Mouse (Mus musculus): ENCODE measurements around the gene Gm28038. TPM values are rescaled to one million over a fixed set of nuclear protein-coding genes. Genes with fewer than 3 reads are reported as not detected.

The Gm28038 gene
- polyA plus RNA-seq, 1 experiment from 2014 or later = not detected

DNA sequence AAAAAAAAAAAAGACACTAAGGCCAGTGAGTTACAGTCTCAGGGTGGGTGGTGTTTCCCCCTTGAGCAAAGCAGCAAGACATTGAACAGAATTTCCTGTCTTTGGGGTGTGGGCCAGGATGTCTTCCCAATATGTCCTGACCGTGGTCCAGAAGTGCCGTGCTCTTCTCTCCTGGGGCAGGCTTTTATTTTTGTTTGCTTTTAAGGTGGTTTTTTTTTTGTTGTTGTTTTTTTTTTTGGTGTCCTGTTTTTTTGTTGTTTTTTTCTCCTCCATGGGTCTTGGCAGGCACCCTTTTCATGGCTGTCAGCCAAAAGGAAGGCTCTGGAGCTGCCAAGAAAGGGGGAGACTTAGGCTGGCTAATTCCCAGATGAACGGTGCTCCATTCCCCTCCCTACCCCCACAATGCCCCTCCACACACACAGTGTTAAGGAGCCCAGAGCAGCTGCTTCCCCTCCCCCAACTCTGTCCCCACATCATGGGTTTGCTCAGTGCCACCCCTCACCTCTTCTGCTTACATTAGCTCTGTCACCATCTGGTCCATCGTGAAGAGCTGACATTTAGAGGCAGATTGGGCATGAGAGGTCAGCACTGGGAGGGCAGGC, 17.9 kb upstream of the Gm28038 start:
- Histone ChIP-seq H3K27ac (no peak overlapping the region), H3K4me3 (replicated peaks; ENCODE audit: low read length) (no peak overlapping the region), H3K4me1 (replicated peaks; ENCODE audit: control insufficient read depth, insufficient read depth, low read length) (peaks cover 20% of the 10 kb centered on the region), H3K4me2 (replicated peaks) (no peak overlapping the region), H3K36me3 (replicated peaks; ENCODE audit: control insufficient read depth, insufficient read depth) (peaks cover 66% of the 10 kb centered on the region), H3K9me3 (ENCODE audit: control insufficient read depth, low read length) (no peaks in the 10 kb centered on the region), H3K9ac (no peak overlapping the region), H3K27me3 (ENCODE audit: control insufficient read depth, insufficient read depth, low read length) (no peaks in the 10 kb centered on the region)
- DNase-seq (ENCODE audit: low spot score) (peak; percentile 71), ATAC-seq (ENCODE audit: low FRiP score) (peak; percentile 73; the same call in 1 of the 2 replicates)
- 40% methylated on average over 4 of the region's 4 CpGs for WGBS

DNA sequence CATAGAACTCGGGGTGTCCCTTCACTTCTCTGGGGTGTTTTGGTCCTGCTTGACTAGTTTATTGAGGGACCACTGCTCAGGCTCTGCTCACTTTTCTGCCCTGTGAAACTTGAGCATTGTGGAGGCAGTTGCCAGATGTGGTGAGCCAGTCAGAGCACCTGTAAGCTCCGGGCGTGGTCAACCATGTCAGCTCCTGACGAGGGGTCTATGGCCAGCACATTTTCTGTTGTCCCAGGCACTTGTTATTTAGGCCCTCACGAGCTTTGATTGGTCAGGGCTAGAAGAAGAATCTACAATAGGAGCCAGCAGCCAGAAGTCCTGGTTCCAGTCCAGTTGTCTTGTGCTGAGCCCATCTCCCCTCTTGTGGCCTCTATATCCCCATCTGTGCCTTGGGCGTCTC, 17.0 kb upstream of the Gm28038 start:
- 94% methylated on average over 6 of the region's 6 CpGs for WGBS
- H3K27me3 ChIP-seq (ENCODE audit: control insufficient read depth, insufficient read depth, low read length) = no peaks in the 10 kb centered on the region
- H3K36me3 ChIP-seq (replicated peaks; ENCODE audit: control insufficient read depth, insufficient read depth) = peaks cover 57% of the 10 kb centered on the region
- no peak overlapping the region for H3K27ac ChIP-seq
- H3K9ac ChIP-seq = no peak overlapping the region
- H3K4me1 ChIP-seq (replicated peaks; ENCODE audit: control insufficient read depth, insufficient read depth, low read length) = peaks cover 20% of the 10 kb centered on the region
- ATAC-seq (ENCODE audit: low FRiP score) (no peak), DNase-seq (ENCODE audit: low spot score) (no peak)
- H3K4me3 ChIP-seq (replicated peaks; ENCODE audit: low read length) = no peak overlapping the region
- H3K4me2 ChIP-seq (replicated peaks) = no peak overlapping the region
- no peaks in the 10 kb centered on the region for H3K9me3 ChIP-seq (ENCODE audit: control insufficient read depth, low read length)

DNA sequence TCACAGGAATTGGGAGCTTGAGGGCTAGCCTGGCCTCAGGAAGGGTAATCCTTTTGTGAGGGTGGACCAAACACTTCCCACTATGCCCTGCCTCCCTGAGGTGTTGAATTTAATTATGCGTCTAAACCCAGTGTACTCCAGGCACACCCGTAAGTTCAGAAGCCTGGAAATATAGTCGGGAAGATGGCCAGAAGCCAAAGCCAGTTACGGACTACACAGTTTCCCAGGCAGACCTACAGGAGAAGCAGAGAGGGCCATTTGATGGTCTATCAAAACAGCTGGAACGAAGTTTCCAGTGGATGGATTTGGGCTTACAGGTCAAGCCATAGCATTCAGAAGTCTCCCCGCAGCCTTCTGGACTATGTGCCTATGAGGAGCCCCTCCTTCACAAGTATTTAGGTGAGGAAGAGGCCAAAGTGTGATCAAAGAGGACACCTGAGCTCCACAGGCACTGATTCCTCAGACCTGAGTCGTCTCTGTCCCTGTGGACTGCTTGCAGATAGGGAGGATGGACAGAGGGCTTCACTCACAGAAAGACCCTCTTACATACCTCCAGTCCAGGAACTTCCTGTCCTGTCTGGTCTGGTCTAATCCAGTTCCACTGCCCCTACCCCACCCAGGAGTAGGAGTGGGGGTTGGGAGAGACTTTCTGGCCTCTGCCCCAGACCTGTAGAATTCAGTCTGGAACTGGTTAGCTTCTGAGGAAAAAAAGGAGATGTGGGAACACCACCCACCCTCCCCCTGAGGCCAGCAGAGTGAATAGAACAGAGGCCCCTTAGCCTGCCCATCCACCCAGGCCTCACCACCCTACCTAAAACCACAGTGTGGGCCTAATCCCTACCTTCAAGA, 15.9 kb upstream of the Gm28038 start:
- Histone ChIP-seq H3K27me3 (ENCODE audit: control insufficient read depth, insufficient read depth, low read length) (no peaks in the 10 kb centered on the region), H3K4me2 (replicated peaks) (no peak overlapping the region), H3K4me3 (replicated peaks; ENCODE audit: low read length) (no peak overlapping the region), H3K27ac (peak overlapping the region; percentile 74; the same call in 1 of the 2 replicates), H3K9ac (no peak overlapping the region), H3K4me1 (replicated peaks; ENCODE audit: control insufficient read depth, insufficient read depth, low read length) (peaks cover 20% of the 10 kb centered on the region), H3K9me3 (ENCODE audit: control insufficient read depth, low read length) (no peaks in the 10 kb centered on the region), H3K36me3 (replicated peaks; ENCODE audit: control insufficient read depth, insufficient read depth) (peaks cover 46% of the 10 kb centered on the region)
- ATAC-seq (ENCODE audit: low FRiP score) (no peak), DNase-seq (ENCODE audit: low spot score) (no peak)
- 80% methylated on average over 7 of the region's 7 CpGs for WGBS

DNA sequence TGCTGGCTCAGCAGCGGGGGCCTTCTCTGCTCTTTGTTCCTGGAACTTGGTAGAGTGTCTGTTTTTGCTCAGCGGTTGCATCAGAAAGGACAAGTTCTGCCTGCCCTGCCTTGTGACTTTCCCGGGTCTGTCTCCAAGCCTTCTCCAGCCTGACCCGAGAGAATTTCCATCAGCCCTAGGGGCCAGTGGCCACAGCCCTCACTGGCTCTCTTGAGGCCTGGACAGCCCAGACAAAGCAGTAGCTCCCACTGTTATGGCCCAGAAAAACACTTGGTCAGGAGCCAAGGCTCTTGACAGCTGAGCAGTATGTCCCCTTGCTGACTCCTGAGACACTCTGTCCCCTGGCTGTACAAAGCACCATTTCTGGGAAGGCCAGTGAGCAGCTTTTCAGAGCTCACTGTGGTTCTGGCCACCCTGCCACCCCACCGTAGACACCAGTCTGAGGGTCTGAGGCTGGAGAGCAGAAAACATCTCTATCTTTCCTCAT, 15.0 kb upstream of the Gm28038 start, which contains the start of gene Phyhd1:
TSS of gene Phyhd1 (plus strand) at position 437 of the 487 bp plus-strand sequence.
- Histone ChIP-seq H3K27me3 (ENCODE audit: control insufficient read depth, insufficient read depth, low read length) (no peaks in the 10 kb centered on the region), H3K9me3 (ENCODE audit: control insufficient read depth, low read length) (no peaks in the 10 kb centered on the region), H3K4me1 (replicated peaks; ENCODE audit: control insufficient read depth, insufficient read depth, low read length) (peaks cover 20% of the 10 kb centered on the region), H3K27ac (peak within 1 kb of the TSS; percentile 74), H3K4me3 (replicated peaks; ENCODE audit: low read length) (no peak within 1 kb of the TSS), H3K4me2 (replicated peaks) (no peak within 1 kb of the TSS), H3K36me3 (replicated peaks; ENCODE audit: control insufficient read depth, insufficient read depth) (peaks cover 42% of the 10 kb centered on the region), H3K9ac (peak within 1 kb of the TSS; percentile 18; the same call in 1 of the 2 replicates)
- DNase-seq (ENCODE audit: low spot score) = peak; percentile 28
- WGBS = 29% methylated on average over 5 of the region's 5 CpGs
- no peak for ATAC-seq (ENCODE audit: low FRiP score)

DNA sequence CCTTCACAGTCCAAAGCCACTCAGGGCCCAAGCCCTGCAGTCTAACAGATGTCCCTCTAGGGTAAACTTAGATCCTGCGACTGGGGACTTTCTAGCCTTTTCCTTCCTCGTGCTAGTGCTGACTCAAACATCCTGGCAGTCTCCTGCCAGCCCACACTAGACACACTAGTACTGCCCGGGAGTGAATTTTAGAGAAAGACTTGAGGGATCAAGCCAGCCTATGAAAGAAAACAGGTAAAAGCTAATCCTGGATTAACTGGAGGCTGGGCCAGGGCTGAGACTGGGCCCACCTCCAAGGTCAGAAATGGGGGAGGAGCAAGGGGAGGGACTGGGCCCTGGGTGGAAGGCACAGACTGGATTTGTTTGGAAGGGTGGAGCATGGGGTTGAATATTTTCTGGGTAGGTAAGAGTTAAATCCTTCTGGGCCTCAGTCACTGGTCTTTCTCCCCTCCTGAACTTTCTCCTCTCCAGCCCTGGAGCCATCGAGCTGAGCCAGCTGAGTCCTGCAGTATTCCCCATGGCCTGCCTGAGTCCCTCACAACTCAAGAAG, 14.4 kb upstream of the Gm28038 start:
- DNase-seq (ENCODE audit: low spot score) = peak; percentile 26
- 29% methylated on average over 4 of the region's 4 CpGs for WGBS
- Histone ChIP-seq H3K4me1 (replicated peaks; ENCODE audit: control insufficient read depth, insufficient read depth, low read length) (peaks cover 20% of the 10 kb centered on the region), H3K27me3 (ENCODE audit: control insufficient read depth, insufficient read depth, low read length) (no peaks in the 10 kb centered on the region), H3K9ac (0 out of 2 replicates have a peak overlapping the region, but pooled peaks have one; percentile 0), H3K4me3 (replicated peaks; ENCODE audit: low read length) (no peak overlapping the region), H3K4me2 (replicated peaks) (no peak overlapping the region), H3K27ac (peak overlapping the region; percentile 74), H3K36me3 (replicated peaks; ENCODE audit: control insufficient read depth, insufficient read depth) (peaks cover 38% of the 10 kb centered on the region), H3K9me3 (ENCODE audit: control insufficient read depth, low read length) (no peaks in the 10 kb centered on the region)
- ATAC-seq (ENCODE audit: low FRiP score) = no peak

DNA sequence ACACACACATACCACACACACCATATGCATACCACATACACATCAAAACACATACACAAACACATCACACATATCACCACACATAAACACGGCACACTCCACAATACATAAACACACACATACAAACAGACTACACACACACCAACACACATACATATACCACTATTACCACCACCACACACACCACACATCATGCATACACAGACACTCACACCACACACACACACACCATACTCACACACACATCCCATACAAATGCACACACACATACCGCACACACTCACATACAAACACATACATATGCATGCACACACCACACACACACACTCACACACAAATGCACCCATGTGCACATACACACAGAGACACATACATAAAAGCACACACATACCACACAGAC, 13.4 kb upstream of the Gm28038 start:
- H3K27ac ChIP-seq = no peak overlapping the region
- H3K9ac ChIP-seq = no peak overlapping the region
- no peak overlapping the region for H3K4me2 ChIP-seq (replicated peaks)
- peaks cover 28% of the 10 kb centered on the region for H3K36me3 ChIP-seq (replicated peaks; ENCODE audit: control insufficient read depth, insufficient read depth)
- 95% methylated on average over 2 of the region's 2 CpGs for WGBS
- H3K9me3 ChIP-seq (ENCODE audit: control insufficient read depth, low read length) = no peaks in the 10 kb centered on the region
- H3K27me3 ChIP-seq (ENCODE audit: control insufficient read depth, insufficient read depth, low read length) = no peaks in the 10 kb centered on the region
- ATAC-seq (ENCODE audit: low FRiP score) (no peak), DNase-seq (ENCODE audit: low spot score) (no peak)
- peaks cover 20% of the 10 kb centered on the region for H3K4me1 ChIP-seq (replicated peaks; ENCODE audit: control insufficient read depth, insufficient read depth, low read length)
- no peak overlapping the region for H3K4me3 ChIP-seq (replicated peaks; ENCODE audit: low read length)

DNA sequence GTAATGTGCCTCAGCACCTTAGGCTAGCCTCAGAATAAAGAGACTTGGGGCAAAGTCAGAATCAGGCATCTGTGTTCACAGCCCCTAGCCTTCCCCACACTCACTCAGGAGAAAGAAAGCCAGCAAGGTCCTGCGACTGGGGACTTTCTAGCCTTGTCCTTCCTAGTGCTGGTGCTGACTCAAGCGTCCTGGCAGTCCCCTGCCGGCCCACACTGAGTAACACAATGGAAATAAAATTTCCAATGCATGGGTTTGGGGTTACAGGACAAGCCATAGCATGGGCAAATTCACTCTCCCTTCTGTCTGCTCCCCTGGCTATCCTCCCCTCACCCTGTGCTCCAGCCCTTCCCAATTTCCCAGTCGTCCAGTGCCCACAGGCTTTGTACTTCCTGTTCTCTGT, 12.5 kb upstream of the Gm28038 start:
- Histone ChIP-seq H3K27me3 (ENCODE audit: control insufficient read depth, insufficient read depth, low read length) (no peaks in the 10 kb centered on the region), H3K4me3 (replicated peaks; ENCODE audit: low read length) (no peak overlapping the region), H3K4me1 (replicated peaks; ENCODE audit: control insufficient read depth, insufficient read depth, low read length) (peaks cover 17% of the 10 kb centered on the region), H3K27ac (no peak overlapping the region), H3K9me3 (ENCODE audit: control insufficient read depth, low read length) (no peaks in the 10 kb centered on the region), H3K4me2 (replicated peaks) (no peak overlapping the region), H3K36me3 (replicated peaks; ENCODE audit: control insufficient read depth, insufficient read depth) (peaks cover 19% of the 10 kb centered on the region), H3K9ac (no peak overlapping the region)
- no peak for DNase-seq (ENCODE audit: low spot score)
- ATAC-seq (ENCODE audit: low FRiP score) = no peak
- WGBS = 55% methylated on average over 4 of the region's 4 CpGs

DNA sequence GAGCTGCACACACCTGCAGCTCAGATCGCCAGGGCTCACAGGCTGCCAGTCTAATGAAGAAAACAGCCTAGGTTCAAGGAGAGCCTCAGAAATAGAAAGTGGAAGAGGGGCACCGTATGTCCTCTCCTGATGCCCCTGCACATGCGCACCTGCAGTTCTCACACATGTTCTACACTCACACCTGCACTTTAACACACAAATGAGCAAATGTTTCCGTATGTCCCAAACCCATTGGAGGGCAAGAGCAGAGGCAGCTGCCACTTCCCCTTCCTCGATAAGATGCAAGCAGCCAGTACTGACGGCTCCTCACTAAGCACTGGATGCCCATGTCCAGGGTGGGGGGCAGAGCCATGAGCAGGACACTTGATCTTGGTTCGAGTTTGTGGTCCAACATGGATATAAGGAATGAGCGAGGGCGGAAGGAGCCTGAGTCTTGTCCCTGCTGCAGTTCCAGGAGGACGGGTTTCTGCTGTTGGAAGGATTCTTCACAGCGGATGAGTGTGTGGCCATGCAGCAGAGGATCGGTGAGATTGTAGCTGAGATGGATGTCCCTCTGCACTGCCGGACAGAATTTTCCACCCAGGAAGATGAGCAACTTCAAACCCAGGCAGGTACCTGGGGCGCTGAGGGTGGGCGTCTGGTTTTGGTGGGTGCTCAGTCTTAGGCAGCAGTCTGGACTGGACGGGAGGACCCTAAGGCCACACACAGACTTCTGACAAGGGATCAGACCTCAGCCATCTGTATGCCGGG, 11.4 kb upstream of the Gm28038 start:
- H3K4me3 ChIP-seq (replicated peaks; ENCODE audit: low read length) = no peak overlapping the region
- DNase-seq (ENCODE audit: low spot score) = no peak
- H3K27me3 ChIP-seq (ENCODE audit: control insufficient read depth, insufficient read depth, low read length) = no peaks in the 10 kb centered on the region
- 92% methylated on average over 17 of the region's 17 CpGs for WGBS
- no peak overlapping the region for H3K4me2 ChIP-seq (replicated peaks)
- H3K9me3 ChIP-seq (ENCODE audit: control insufficient read depth, low read length) = no peaks in the 10 kb centered on the region
- H3K27ac ChIP-seq = no peak overlapping the region
- no peak overlapping the region for H3K9ac ChIP-seq
- no peak for ATAC-seq (ENCODE audit: low FRiP score)
- peaks cover 8% of the 10 kb centered on the region for H3K36me3 ChIP-seq (replicated peaks; ENCODE audit: control insufficient read depth, insufficient read depth)
- H3K4me1 ChIP-seq (replicated peaks; ENCODE audit: control insufficient read depth, insufficient read depth, low read length) = peaks cover 17% of the 10 kb centered on the region

DNA sequence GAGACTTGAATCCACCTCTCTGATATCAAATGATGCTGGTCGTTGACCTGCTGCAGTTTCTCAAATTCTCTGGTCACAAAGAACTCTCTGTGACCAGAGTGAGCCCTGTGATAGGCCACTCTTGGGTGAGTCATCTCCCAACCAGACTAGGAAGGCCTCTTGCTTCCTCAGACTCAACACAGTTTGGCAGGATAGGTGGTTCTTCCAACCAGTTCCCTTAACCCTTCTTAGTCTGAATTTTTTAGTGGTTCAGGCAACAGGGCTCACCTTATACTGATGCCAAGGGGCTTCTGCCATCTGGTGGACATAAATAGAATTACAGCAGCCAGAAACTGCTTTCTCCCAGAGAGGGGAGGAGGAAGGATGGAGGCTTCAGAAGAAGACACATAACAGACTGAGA, 10.7 kb upstream of the Gm28038 start:
- peak; percentile 84 for DNase-seq (ENCODE audit: low spot score)
- Histone ChIP-seq H3K9ac (no peak overlapping the region), H3K9me3 (ENCODE audit: control insufficient read depth, low read length) (no peaks in the 10 kb centered on the region), H3K4me1 (replicated peaks; ENCODE audit: control insufficient read depth, insufficient read depth, low read length) (peaks cover 11% of the 10 kb centered on the region), H3K4me2 (replicated peaks) (no peak overlapping the region), H3K27ac (no peak overlapping the region), H3K36me3 (replicated peaks; ENCODE audit: control insufficient read depth, insufficient read depth) (peaks cover 1% of the 10 kb centered on the region), H3K27me3 (ENCODE audit: control insufficient read depth, insufficient read depth, low read length) (no peaks in the 10 kb centered on the region), H3K4me3 (replicated peaks; ENCODE audit: low read length) (no peak overlapping the region)
- WGBS = 70% methylated on average over 1 of the region's 1 CpGs
- ATAC-seq (ENCODE audit: low FRiP score) = peak; percentile 72

Data from hindbrain, embryonic 14.5 days (tissue).